Mouse (Mus musculus) kidney, embryonic 14.5 days (tissue): Measurements from ENCODE around the gene Relt. TPM values are rescaled to one million over a fixed set of nuclear protein-coding genes. Genes with fewer than 3 reads are reported as not detected.
A peak's percentile ranks its signal among the peaks of the same experiment; 100 is the strongest.

ENCODE experiments used
- ATAC-seq: fragments of 200-750 bp; cut with Nextera tagmentation; 2 replicates; pipeline ENCODE4 v1.8.0; 2017; ENCODE audit warnings: moderate number of reproducible peaks, mild to moderate bottlenecking, moderate TSS enrichment, moderate library complexity; ENCODE audit not compliant: low FRiP score, low TSS enrichment
- H3K27ac ChIP-seq: fragments of 300-500 bp; sonication (generic); 2 replicates; pipeline ENCODE4 v1.5.1; 2014; ENCODE audit warnings: low read depth, mild to moderate bottlenecking, low read length, moderate library complexity, mixed read lengths
- H3K27me3 ChIP-seq: fragments of 300-500 bp; sonication (generic); 2 replicates; pipeline ENCODE4 v1.6.1; 2014; ENCODE audit warnings: mild to moderate bottlenecking, low read length; ENCODE audit not compliant: control insufficient read depth, insufficient read depth
- H3K36me3 ChIP-seq: fragments of 300-500 bp; sonication (generic); 2 replicates; pipeline ENCODE4 v1.6.1; 2014; ENCODE audit warnings: low read length, mixed read lengths; ENCODE audit not compliant: control insufficient read depth, insufficient read depth
- H3K4me1 ChIP-seq: fragments of 300-500 bp; sonication (generic); 2 replicates; pipeline ENCODE4 v1.6.1; 2014; ENCODE audit warnings: low read length, mixed read lengths; ENCODE audit not compliant: control insufficient read depth, insufficient read depth
- H3K4me2 ChIP-seq: fragments of 300-500 bp; sonication (generic); replicated peaks from 2 replicates; pipeline ENCODE4 v1.6.1; 2014; ENCODE audit warnings: low read depth, mild to moderate bottlenecking, low read length
- H3K4me3 ChIP-seq: fragments of 300-500 bp; sonication (generic); 2 replicates; pipeline ENCODE4 v1.5.1; 2014; ENCODE audit warnings: mild to moderate bottlenecking, low read length
- H3K9ac ChIP-seq: fragments of 300-500 bp; sonication (generic); 2 replicates; pipeline ENCODE4 v1.6.1; 2014; ENCODE audit warnings: low read depth, mild to moderate bottlenecking, low read length, moderate library complexity
- H3K9me3 ChIP-seq: fragments of 300-500 bp; sonication (generic); 2 replicates; pipeline ENCODE4 v1.6.1; 2016; ENCODE audit warnings: low read length; ENCODE audit not compliant: control insufficient read depth
- WGBS: fragments of 180-500 bp; shearing (Covaris S2); extraction: QIAGEN DNeasy Blood & Tissue Kit; methylation state at CpG from one replicate; pipeline ENCODE4 v1.1.7; 2014; 5-methylcytosine and 5-hydroxymethylcytosine counted together
- polyA plus RNA-seq: library from polyadenylated mRNA; unstranded; fragments of >200 nt; fragmentation: Nextera tagmentation; extraction: Ambion mirVana; gene quantifications from 2 replicates; pipeline ENCODE4 v1.2.1, GENCODE M21; 2014

The Relt gene
- polyA plus RNA-seq, 1 experiment from 2014 or later, result 3.1 TPM

GRCm38 (mm10) chr7:100845026-100845400 lies 18.2 kb downstream of the Relt start:
- H3K36me3 ChIP-seq, result no peaks in the 10 kb centered on the region
- H3K27me3 ChIP-seq, result no peaks in the 10 kb centered on the region
- peak overlapping the region; percentile 47; the same call in 1 of the 2 replicates for H3K27ac ChIP-seq
- no peak overlapping the region for H3K9ac ChIP-seq
- H3K4me1 ChIP-seq, result peaks cover 3% of the 10 kb centered on the region; the same call in 1 of the 2 replicates
- H3K9me3 ChIP-seq, result no peaks in the 10 kb centered on the region
- H3K4me3 ChIP-seq, result no peak overlapping the region
- ATAC-seq, result no peak
- H3K4me2 ChIP-seq, result no peak overlapping the region

- WGBS, result 89% methylated on average over 2 of the region's 2 CpGs
- Histone ChIP-seq H3K4me2 (no peak overlapping the region), H3K9ac (no peak overlapping the region), H3K4me3 (no peak overlapping the region), H3K27me3 (no peaks in the 10 kb centered on the region), H3K9me3 (no peaks in the 10 kb centered on the region), H3K4me1 (peaks cover 3% of the 10 kb centered on the region; the same call in 1 of the 2 replicates), H3K27ac (peak overlapping the region; percentile 47; the same call in 1 of the 2 replicates), H3K36me3 (no peaks in the 10 kb centered on the region)
- ATAC-seq, result no peak
Observed at GRCm38 (mm10) chr7:100844385-100845025, 18.7 kb downstream of the Relt start.

GRCm38 (mm10) chr7:100843866-100844265 lies 19.4 kb downstream of the Relt start:
- no peak for ATAC-seq
- H3K4me3 ChIP-seq, result no peak overlapping the region
- no peaks in the 10 kb centered on the region for H3K27me3 ChIP-seq
- WGBS, result 84% methylated on average over 2 of the region's 2 CpGs
- H3K9me3 ChIP-seq, result no peaks in the 10 kb centered on the region
- peaks cover 3% of the 10 kb centered on the region; the same call in 1 of the 2 replicates for H3K4me1 ChIP-seq
- no peak overlapping the region for H3K4me2 ChIP-seq
- H3K36me3 ChIP-seq, result no peaks in the 10 kb centered on the region
- no peak overlapping the region for H3K9ac ChIP-seq
- no peak overlapping the region for H3K27ac ChIP-seq

GRCm38 (mm10) chr7:100842175-100842574 lies 21.1 kb downstream of the Relt start:
- ATAC-seq, result no peak
- Histone ChIP-seq H3K4me3 (no peak overlapping the region), H3K9me3 (no peaks in the 10 kb centered on the region), H3K4me2 (no peak overlapping the region), H3K27me3 (no peaks in the 10 kb centered on the region), H3K27ac (no peak overlapping the region), H3K36me3 (no peaks in the 10 kb centered on the region), H3K9ac (no peak overlapping the region), H3K4me1 (peaks cover 3% of the 10 kb centered on the region; the same call in 1 of the 2 replicates)
- WGBS, result 78% methylated on average over 5 of the region's 5 CpGs

GRCm38 (mm10) chr7:100841608-100842007 lies 21.6 kb downstream of the Relt start:
- no peak overlapping the region for H3K4me2 ChIP-seq
- no peak for ATAC-seq
- no peak overlapping the region for H3K4me3 ChIP-seq
- H3K36me3 ChIP-seq, result peaks cover 4% of the 10 kb centered on the region
- no peaks in the 10 kb centered on the region for H3K9me3 ChIP-seq
- H3K27ac ChIP-seq, result no peak overlapping the region
- H3K9ac ChIP-seq, result no peak overlapping the region
- peaks cover 3% of the 10 kb centered on the region; the same call in 1 of the 2 replicates for H3K4me1 ChIP-seq
- no peaks in the 10 kb centered on the region for H3K27me3 ChIP-seq
- WGBS, result 86% methylated on average over 6 of the region's 6 CpGs

- no peak overlapping the region for H3K4me2 ChIP-seq
- ATAC-seq, result no peak
- peaks cover 11% of the 10 kb centered on the region for H3K36me3 ChIP-seq
- no peaks in the 10 kb centered on the region for H3K27me3 ChIP-seq
- H3K4me3 ChIP-seq, result no peak overlapping the region
- no peak overlapping the region for H3K27ac ChIP-seq
- H3K9ac ChIP-seq, result no peak overlapping the region
- no peaks in the 10 kb centered on the region for H3K9me3 ChIP-seq
- WGBS, result 97% methylated on average over 1 of the region's 1 CpGs
- H3K4me1 ChIP-seq, result peaks cover 3% of the 10 kb centered on the region; the same call in 1 of the 2 replicates
Observed at GRCm38 (mm10) chr7:100840906-100841305, 22.3 kb downstream of the Relt start.

GRCm38 (mm10) chr7:100839632-100840402 lies 23.4 kb downstream of the Relt start:
- Histone ChIP-seq H3K4me3 (no peak overlapping the region), H3K27me3 (no peaks in the 10 kb centered on the region), H3K4me1 (no peaks in the 10 kb centered on the region), H3K36me3 (peaks cover 19% of the 10 kb centered on the region), H3K9me3 (no peaks in the 10 kb centered on the region), H3K27ac (no peak overlapping the region), H3K4me2 (no peak overlapping the region), H3K9ac (no peak overlapping the region)
- 89% methylated on average over 6 of the region's 6 CpGs for WGBS
- ATAC-seq, result no peak

GRCm38 (mm10) chr7:100837701-100838100 lies 25.5 kb downstream of the Relt start:
- H3K27me3 ChIP-seq, result no peaks in the 10 kb centered on the region
- ATAC-seq, result no peak
- H3K4me3 ChIP-seq, result no peak overlapping the region
- 54% methylated on average over 1 of the region's 1 CpGs for WGBS
- H3K4me1 ChIP-seq, result no peaks in the 10 kb centered on the region
- H3K36me3 ChIP-seq, result peaks cover 24% of the 10 kb centered on the region
- no peaks in the 10 kb centered on the region for H3K9me3 ChIP-seq
- no peak overlapping the region for H3K27ac ChIP-seq
- no peak overlapping the region for H3K4me2 ChIP-seq
- no peak overlapping the region for H3K9ac ChIP-seq

GRCm38 (mm10) chr7:100836657-100837056 lies 26.6 kb downstream of the Relt start:
- Histone ChIP-seq H3K4me3 (no peak overlapping the region), H3K4me1 (no peaks in the 10 kb centered on the region), H3K27me3 (no peaks in the 10 kb centered on the region), H3K4me2 (no peak overlapping the region), H3K9me3 (no peaks in the 10 kb centered on the region), H3K36me3 (peaks cover 24% of the 10 kb centered on the region), H3K27ac (no peak overlapping the region), H3K9ac (no peak overlapping the region)
- 89% methylated on average over 10 of the region's 10 CpGs for WGBS
- no peak for ATAC-seq
